Mouse (Mus musculus) T-cell, adult 2 months (primary cell): ENCODE results near the gene Sema6d.

Experiments
- DNase-seq: peaks from one replicate; pipeline ENCODE4 v3.0.0; 2022; ENCODE audit warnings: low spot score

Sema6d gene

GRCm38 (mm10) chr2:124401727-124402380, 312.1 kb downstream of the Sema6d start:
- DNase-seq: no peak

- DNase-seq: no peak
Measured at GRCm38 (mm10) chr2:124403571-124403970, 313.8 kb downstream of the Sema6d start.

- no peak for DNase-seq
Measured at GRCm38 (mm10) chr2:124403981-124404380, 314.2 kb downstream of the Sema6d start.

- DNase-seq: no peak
Measured at GRCm38 (mm10) chr2:124404631-124405562, 315.1 kb downstream of the Sema6d start.

GRCm38 (mm10) chr2:124408956-124409355, 319.2 kb downstream of the Sema6d start:
- no peak for DNase-seq

- no peak for DNase-seq
Measured at GRCm38 (mm10) chr2:124416730-124417129, 327.0 kb downstream of the Sema6d start.

- DNase-seq: no peak
Measured at GRCm38 (mm10) chr2:124418319-124418718, 328.6 kb downstream of the Sema6d start.

GRCm38 (mm10) chr2:124420170-124420825, 330.5 kb downstream of the Sema6d start:
- DNase-seq: no peak

GRCm38 (mm10) chr2:124429744-124430143, 340.0 kb downstream of the Sema6d start:
- DNase-seq: no peak

GRCm38 (mm10) chr2:124430708-124431107, 340.9 kb downstream of the Sema6d start:
- DNase-seq: no peak

- no peak for DNase-seq
Measured at GRCm38 (mm10) chr2:124435382-124436002, 345.7 kb downstream of the Sema6d start.

- DNase-seq: no peak
Measured at GRCm38 (mm10) chr2:124436704-124437103, 346.9 kb downstream of the Sema6d start.

GRCm38 (mm10) chr2:124444199-124444598, 354.4 kb downstream of the Sema6d start:
- no peak for DNase-seq

- DNase-seq: no peak
Measured at GRCm38 (mm10) chr2:124455881-124456280, 366.1 kb downstream of the Sema6d start.

- DNase-seq: no peak
Measured at GRCm38 (mm10) chr2:124456999-124457398, 367.2 kb downstream of the Sema6d start.

- no peak for DNase-seq
Measured at GRCm38 (mm10) chr2:124458028-124458427, 368.3 kb downstream of the Sema6d start.

- DNase-seq: no peak
Measured at GRCm38 (mm10) chr2:124460956-124461355, 371.2 kb downstream of the Sema6d start.

GRCm38 (mm10) chr2:124461378-124461851, 371.6 kb downstream of the Sema6d start:
- no peak for DNase-seq

- no peak for DNase-seq
Measured at GRCm38 (mm10) chr2:124465004-124465946, 375.5 kb downstream of the Sema6d start.

- no peak for DNase-seq
Measured at GRCm38 (mm10) chr2:124467429-124467828, 377.7 kb downstream of the Sema6d start.
